Mouse (Mus musculus): Measurements from ENCODE around the gene Ano4. TPM values are rescaled to one million over a fixed set of nuclear protein-coding genes. Genes with fewer than 3 reads are reported as not detected.

The Ano4 gene
- polyA plus RNA-seq, 1 experiment = not detected

GRCm38 (mm10) chr10:89273001-89273680, 71.4 kb downstream of the Ano4 start:
- no peaks in the 10 kb centered on the region for H3K4me1 ChIP-seq (ENCODE audit: control insufficient read depth, insufficient read depth, low read length)
- TF ChIP-seq CTCF (IDR thresholded peaks at IDR 0.05; ENCODE audit: control insufficient read depth, insufficient read depth, low read length) = no peak
- TF ChIP-seq POLR2A (IDR thresholded peaks at IDR 0.05; ENCODE audit: borderline replicate concordance, control insufficient read depth, low read depth, low read length) = no peak
- H3K27ac ChIP-seq (ENCODE audit: control insufficient read depth, insufficient read depth, low read depth, low read length, poor library complexity) = no peak overlapping the region
- WGBS = 86% methylated on average over 3 of the region's 3 CpGs
- no peak overlapping the region for H3K4me3 ChIP-seq (replicated peaks; ENCODE audit: control insufficient read depth, low read depth, low read length)

GRCm38 (mm10) chr10:89267312-89267711, 77.2 kb downstream of the Ano4 start:
- 45% methylated on average over 3 of the region's 3 CpGs for WGBS
- Histone ChIP-seq H3K27ac (ENCODE audit: control insufficient read depth, insufficient read depth, low read depth, low read length, poor library complexity) (no peak overlapping the region), H3K4me1 (ENCODE audit: control insufficient read depth, insufficient read depth, low read length) (no peaks in the 10 kb centered on the region)

DNA sequence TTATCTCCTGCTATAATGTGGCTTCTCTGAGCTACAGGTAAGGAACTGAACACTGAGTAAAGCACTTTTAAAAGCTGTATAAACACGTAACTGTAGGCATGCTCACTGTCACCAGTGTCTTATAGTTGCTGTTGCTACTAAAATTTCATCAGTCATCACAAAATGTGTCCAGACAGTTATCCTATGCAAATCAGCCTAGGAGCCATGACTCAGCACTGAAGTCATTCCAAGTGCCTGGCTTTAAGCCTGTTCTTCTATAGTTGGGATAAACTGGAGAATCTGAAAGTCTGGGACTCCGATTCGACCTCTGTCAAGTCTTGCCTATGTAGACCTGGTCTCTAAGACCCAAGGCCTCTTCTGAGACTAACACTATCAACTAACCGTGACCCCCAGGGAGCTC, 81.2 kb downstream of the Ano4 start:
- no peak overlapping the region for H3K4me3 ChIP-seq (replicated peaks; ENCODE audit: control insufficient read depth, low read depth, low read length)
- 66% methylated on average over 4 of the region's 4 CpGs for WGBS
- H3K4me1 ChIP-seq (ENCODE audit: control insufficient read depth, insufficient read depth, low read length) = no peaks in the 10 kb centered on the region
- no peak overlapping the region for H3K27ac ChIP-seq (ENCODE audit: control insufficient read depth, insufficient read depth, low read depth, low read length, poor library complexity)
- TF ChIP-seq CTCF (IDR thresholded peaks at IDR 0.05; ENCODE audit: control insufficient read depth, insufficient read depth, low read length) = no peak
- TF ChIP-seq POLR2A (IDR thresholded peaks at IDR 0.05; ENCODE audit: borderline replicate concordance, control insufficient read depth, low read depth, low read length) = no peak

More at GRCm38 (mm10) chr10:89267312-89267711, 77.2 kb downstream of the Ano4 start:
- H3K4me3 ChIP-seq (replicated peaks; ENCODE audit: control insufficient read depth, low read depth, low read length) = no peak overlapping the region
- TF ChIP-seq CTCF (IDR thresholded peaks at IDR 0.05; ENCODE audit: control insufficient read depth, insufficient read depth, low read length) = no peak
- no peak for TF ChIP-seq POLR2A (IDR thresholded peaks at IDR 0.05; ENCODE audit: borderline replicate concordance, control insufficient read depth, low read depth, low read length)

DNA sequence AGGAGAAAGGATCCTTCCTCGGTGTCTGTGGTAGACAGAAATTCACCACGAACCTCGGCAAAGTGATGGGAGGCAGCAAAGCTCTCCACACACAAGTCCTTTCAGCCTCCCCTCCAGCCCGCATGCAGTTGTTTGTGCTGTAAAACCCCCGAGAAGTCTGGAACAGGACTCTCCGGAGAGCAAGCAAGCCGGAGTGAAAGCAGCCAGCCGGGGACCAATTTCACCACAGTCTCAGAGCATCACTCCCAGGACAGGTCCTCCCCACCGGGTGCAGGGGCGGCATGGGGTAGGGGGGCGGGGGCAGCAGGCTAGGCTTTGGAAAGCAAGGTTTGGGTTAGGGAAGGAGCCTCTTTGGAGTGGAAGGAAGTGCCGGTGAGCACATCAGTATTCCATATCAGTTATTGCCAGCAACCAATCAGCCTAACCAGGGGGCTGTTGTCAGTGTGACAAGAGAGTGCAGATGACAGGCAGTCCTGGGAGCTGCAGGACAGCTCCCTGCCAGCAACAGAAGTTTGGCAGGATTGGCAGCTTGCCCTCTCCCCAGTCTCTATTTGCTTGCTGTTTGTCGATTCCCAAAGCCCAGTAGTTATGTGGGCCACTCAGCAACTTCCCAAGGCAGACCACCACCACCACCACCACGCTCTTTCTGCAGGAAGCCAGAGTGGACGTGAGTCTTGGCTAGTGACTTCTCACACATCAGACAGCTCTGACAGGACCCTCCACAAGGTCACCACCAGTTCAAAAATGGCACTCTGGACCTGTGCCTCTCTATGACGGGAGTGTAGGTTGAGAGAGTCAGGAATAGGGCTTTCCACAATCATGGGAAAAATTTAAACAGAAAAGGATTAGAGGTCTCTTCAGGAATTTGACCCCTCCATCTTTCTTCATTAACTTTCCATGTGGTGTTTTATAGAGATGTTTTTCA, 86.8 kb downstream of the Ano4 start:
- H3K4me3 ChIP-seq (replicated peaks; ENCODE audit: control insufficient read depth, low read depth, low read length) = no peak overlapping the region
- TF ChIP-seq CTCF (IDR thresholded peaks at IDR 0.05; ENCODE audit: control insufficient read depth, insufficient read depth, low read length) (no peak), POLR2A (IDR thresholded peaks at IDR 0.05; ENCODE audit: borderline replicate concordance, control insufficient read depth, low read depth, low read length) (no peak)
- H3K27ac ChIP-seq (ENCODE audit: control insufficient read depth, insufficient read depth, low read depth, low read length, poor library complexity) = no peak overlapping the region
- 9% methylated on average over 16 of the region's 16 CpGs for WGBS
- H3K4me1 ChIP-seq (ENCODE audit: control insufficient read depth, insufficient read depth, low read length) = no peaks in the 10 kb centered on the region

GRCm38 (mm10) chr10:89256762-89257456, 87.7 kb downstream of the Ano4 start:
- 9% methylated on average over 17 of the region's 17 CpGs for WGBS
- H3K27ac ChIP-seq (ENCODE audit: control insufficient read depth, insufficient read depth, low read depth, low read length, poor library complexity) = no peak overlapping the region

GRCm38 (mm10) chr10:89254765-89255164, 89.8 kb downstream of the Ano4 start:
- TF ChIP-seq CTCF (IDR thresholded peaks at IDR 0.05; ENCODE audit: control insufficient read depth, insufficient read depth, low read length) (no peak), POLR2A (IDR thresholded peaks at IDR 0.05; ENCODE audit: borderline replicate concordance, control insufficient read depth, low read depth, low read length) (no peak)
- Histone ChIP-seq H3K4me1 (ENCODE audit: control insufficient read depth, insufficient read depth, low read length) (no peaks in the 10 kb centered on the region), H3K4me3 (replicated peaks; ENCODE audit: control insufficient read depth, low read depth, low read length) (no peak overlapping the region), H3K27ac (ENCODE audit: control insufficient read depth, insufficient read depth, low read depth, low read length, poor library complexity) (no peak overlapping the region)
- 71% methylated on average over 5 of the region's 5 CpGs for WGBS

More at GRCm38 (mm10) chr10:89256762-89257456, 87.7 kb downstream of the Ano4 start:
- Histone ChIP-seq H3K4me3 (replicated peaks; ENCODE audit: control insufficient read depth, low read depth, low read length) (no peak overlapping the region), H3K4me1 (ENCODE audit: control insufficient read depth, insufficient read depth, low read length) (no peaks in the 10 kb centered on the region)
- TF ChIP-seq POLR2A (IDR thresholded peaks at IDR 0.05; ENCODE audit: borderline replicate concordance, control insufficient read depth, low read depth, low read length) (no peak), CTCF (IDR thresholded peaks at IDR 0.05; ENCODE audit: control insufficient read depth, insufficient read depth, low read length) (no peak)

- 85% methylated on average over 3 of the region's 3 CpGs for WGBS
- no peak overlapping the region for H3K4me3 ChIP-seq (replicated peaks; ENCODE audit: control insufficient read depth, low read depth, low read length)
- TF ChIP-seq POLR2A (IDR thresholded peaks at IDR 0.05; ENCODE audit: borderline replicate concordance, control insufficient read depth, low read depth, low read length) (no peak), CTCF (IDR thresholded peaks at IDR 0.05; ENCODE audit: control insufficient read depth, insufficient read depth, low read length) (no peak)
- no peak overlapping the region for H3K27ac ChIP-seq (ENCODE audit: control insufficient read depth, insufficient read depth, low read depth, low read length, poor library complexity)
- no peaks in the 10 kb centered on the region for H3K4me1 ChIP-seq (ENCODE audit: control insufficient read depth, insufficient read depth, low read length)
Observed at GRCm38 (mm10) chr10:89253799-89254198, 90.8 kb downstream of the Ano4 start.

GRCm38 (mm10) chr10:89252636-89253035, 91.9 kb downstream of the Ano4 start:
- WGBS = 85% methylated on average over 5 of the region's 5 CpGs
- no peak for TF ChIP-seq POLR2A (IDR thresholded peaks at IDR 0.05; ENCODE audit: borderline replicate concordance, control insufficient read depth, low read depth, low read length)
- TF ChIP-seq CTCF (IDR thresholded peaks at IDR 0.05; ENCODE audit: control insufficient read depth, insufficient read depth, low read length) = no peak
- Histone ChIP-seq H3K27ac (ENCODE audit: control insufficient read depth, insufficient read depth, low read depth, low read length, poor library complexity) (no peak overlapping the region), H3K4me1 (ENCODE audit: control insufficient read depth, insufficient read depth, low read length) (no peaks in the 10 kb centered on the region), H3K4me3 (replicated peaks; ENCODE audit: control insufficient read depth, low read depth, low read length) (no peak overlapping the region)
